Mouse (Mus musculus) stomach, postnatal 0 days (tissue): ENCODE data around the gene Pde4c. TPM values are rescaled to one million over a fixed set of nuclear protein-coding genes. Genes with fewer than 3 reads are reported as not detected.

Experiments
- ATAC-seq: fragments of 200-750 bp; cut with Nextera tagmentation; 2 replicates; pipeline ENCODE4 v1.8.0; 2017; ENCODE audit not compliant: low FRiP score, low TSS enrichment
- DNase-seq: peaks from one replicate; pipeline ENCODE4 v3.0.0-alpha.2; 2016; ENCODE audit warnings: low spot score
- H3K27ac ChIP-seq: fragments of 300-500 bp; sonication (generic); replicated peaks from 2 replicates; pipeline ENCODE4 v1.5.1; 2014; ENCODE audit warnings: mild to moderate bottlenecking, control low read depth
- H3K27me3 ChIP-seq: fragments of 300-500 bp; sonication (generic); 2 replicates; pipeline ENCODE4 v1.6.1; 2014; ENCODE audit warnings: low read length; ENCODE audit not compliant: control insufficient read depth, insufficient read depth
- H3K36me3 ChIP-seq: fragments of 300-500 bp; sonication (generic); 2 replicates; pipeline ENCODE4 v1.6.1; 2014; ENCODE audit warnings: low read length, mixed read lengths; ENCODE audit not compliant: control insufficient read depth, insufficient read depth
- H3K4me1 ChIP-seq: fragments of 300-500 bp; sonication (generic); replicated peaks from 2 replicates; pipeline ENCODE4 v1.6.1; 2014; ENCODE audit warnings: antibody characterized with exemption; ENCODE audit not compliant: control insufficient read depth, insufficient read depth
- H3K4me2 ChIP-seq: fragments of 300-500 bp; sonication (generic); replicated peaks from 2 replicates; pipeline ENCODE4 v1.6.1; 2014; ENCODE audit warnings: low read depth, mild to moderate bottlenecking, control low read depth, moderate library complexity
- H3K4me3 ChIP-seq: fragments of 300-500 bp; sonication (generic); 2 replicates; pipeline ENCODE4 v1.5.1; 2014; ENCODE audit warnings: low read depth, low read length, control low read depth
- H3K9ac ChIP-seq: fragments of 300-500 bp; sonication (generic); 2 replicates; pipeline ENCODE4 v1.6.1; 2014; ENCODE audit warnings: mild to moderate bottlenecking, low read length, control low read depth, mixed read lengths
- H3K9me3 ChIP-seq: fragments of 300-500 bp; sonication (generic); 2 replicates; pipeline ENCODE4 v1.6.1; 2016; ENCODE audit warnings: low read length; ENCODE audit not compliant: control insufficient read depth
- CTCF ChIP-seq: IDR thresholded peaks from 2 replicates; pipeline ENCODE4 v1.5.1; 2016; ENCODE audit warnings: antibody characterized with exemption, low read depth, mild to moderate bottlenecking, moderate library complexity
- EP300 ChIP-seq: optimal IDR thresholded peaks from 2 replicates; pipeline ENCODE3; 2016; ENCODE audit warnings: antibody characterized with exemption
- WGBS: fragments of 180-500 bp; shearing (Covaris S2); extraction: QIAGEN DNeasy Blood & Tissue Kit; methylation state at CpG from one replicate; pipeline ENCODE4 v1.1.7; 2014; 5-methylcytosine and 5-hydroxymethylcytosine counted together
- polyA plus RNA-seq: library from polyadenylated mRNA; unstranded; fragments of >200 nt; fragmentation: Nextera tagmentation; extraction: Ambion mirVana; gene quantifications from 2 replicates; pipeline ENCODE4 v1.2.1, GENCODE M21; 2015

The Pde4c gene
- polyA plus RNA-seq, 1 experiment from 2014 or later = 0.27 TPM

GRCm38 (mm10) chr8:70754043-70754870 is 30.7 kb downstream of the Pde4c start, which contains the start of gene Rab3a:
Gene Rab3a, plus strand, starts transcription at chr8:70754679.
- no peaks in the 10 kb centered on the region for H3K27me3 ChIP-seq
- H3K36me3 ChIP-seq = no peaks in the 10 kb centered on the region; the same call in 1 of the 2 replicates
- DNase-seq = peak; percentile 98
- 8% methylated on average over 37 of the region's 37 CpGs for WGBS
- H3K9me3 ChIP-seq = no peaks in the 10 kb centered on the region
- H3K9ac ChIP-seq = peak within 1 kb of the TSS; percentile 83
- no peak for TF ChIP-seq EP300
- TF ChIP-seq CTCF = no peak; the same call in 1 of the 2 replicates
- peaks cover 4% of the 10 kb centered on the region; the same call in 1 of the 2 replicates for H3K4me1 ChIP-seq
- H3K4me2 ChIP-seq = peak within 1 kb of the TSS; percentile 96
- peak; percentile 95 for ATAC-seq
- peak within 1 kb of the TSS; percentile 91 for H3K27ac ChIP-seq
- peak within 1 kb of the TSS; percentile 72 for H3K4me3 ChIP-seq

GRCm38 (mm10) chr8:70754871-70755660 is 31.5 kb downstream of the Pde4c start:
- peaks cover 7% of the 10 kb centered on the region; the same call in 1 of the 2 replicates for H3K4me1 ChIP-seq
- H3K9me3 ChIP-seq = no peaks in the 10 kb centered on the region
- H3K4me3 ChIP-seq = peak overlapping the region; percentile 72
- ATAC-seq (peak; percentile 32), DNase-seq (peak; percentile 72)
- H3K9ac ChIP-seq = peak overlapping the region; percentile 83
- WGBS = 9% methylated on average over 50 of the region's 50 CpGs
- TF ChIP-seq EP300 = no peak
- TF ChIP-seq CTCF = no peak
- H3K36me3 ChIP-seq = no peaks in the 10 kb centered on the region; the same call in 1 of the 2 replicates
- peak overlapping the region; percentile 75 for H3K27ac ChIP-seq
- H3K4me2 ChIP-seq = peak overlapping the region; percentile 96
- no peaks in the 10 kb centered on the region for H3K27me3 ChIP-seq

GRCm38 (mm10) chr8:70755661-70756475 is 32.3 kb downstream of the Pde4c start:
- DNase-seq (peak; percentile 16), ATAC-seq (no peak)
- TF ChIP-seq EP300 = no peak
- no peak for TF ChIP-seq CTCF
- Histone ChIP-seq H3K36me3 (no peaks in the 10 kb centered on the region; the same call in 1 of the 2 replicates), H3K9me3 (no peaks in the 10 kb centered on the region), H3K4me3 (no peak overlapping the region; the same call in 1 of the 2 replicates), H3K27ac (no peak overlapping the region), H3K27me3 (no peaks in the 10 kb centered on the region), H3K4me2 (peak overlapping the region; percentile 96), H3K4me1 (peaks cover 7% of the 10 kb centered on the region; the same call in 1 of the 2 replicates), H3K9ac (peak overlapping the region; percentile 83; the same call in 1 of the 2 replicates)
- WGBS = 85% methylated on average over 24 of the region's 24 CpGs

- peaks cover 7% of the 10 kb centered on the region; the same call in 1 of the 2 replicates for H3K4me1 ChIP-seq
- H3K9me3 ChIP-seq = no peaks in the 10 kb centered on the region
- 0 out of 2 replicates have a peak overlapping the region, but pooled peaks have one; percentile 8 for H3K9ac ChIP-seq
- H3K27me3 ChIP-seq = no peaks in the 10 kb centered on the region
- no peak overlapping the region for H3K4me2 ChIP-seq
- peak; percentile 12 for DNase-seq
- H3K4me3 ChIP-seq = no peak overlapping the region
- no peak for ATAC-seq
- no peaks in the 10 kb centered on the region; the same call in 1 of the 2 replicates for H3K36me3 ChIP-seq
- no peak overlapping the region for H3K27ac ChIP-seq
- TF ChIP-seq CTCF (no peak), EP300 (no peak)
- WGBS = 96% methylated on average over 6 of the region's 6 CpGs
Observed at GRCm38 (mm10) chr8:70756476-70757040, 33.0 kb downstream of the Pde4c start.
